Mouse (Mus musculus) intestine, postnatal 0 days (tissue): ENCODE measurements around the gene Defa20. TPM values are rescaled to one million over a fixed set of nuclear protein-coding genes. Genes with fewer than 3 reads are reported as not detected.
"Not testable (repeated sequence)": the region's sequence is repeated elsewhere in the genome, so short reads cannot be mapped to it uniquely, and the experiment has no call there.

Source experiments
- ATAC-seq: fragments of 200-750 bp; cut with Nextera tagmentation; 2 replicates; pipeline ENCODE4 v1.8.0; 2017; ENCODE audit warnings: mild to moderate bottlenecking, moderate TSS enrichment, moderate library complexity
- H3K27ac ChIP-seq: fragments of 300-500 bp; sonication (generic); 2 replicates; pipeline ENCODE4 v1.5.1; 2014; ENCODE audit warnings: mild to moderate bottlenecking, low read depth, low read length, moderate library complexity
- H3K27me3 ChIP-seq: fragments of 300-500 bp; sonication (generic); replicated peaks from 2 replicates; pipeline ENCODE4 v1.6.1; 2014; ENCODE audit warnings: low read length, mixed read lengths; ENCODE audit not compliant: control insufficient read depth, insufficient read depth
- H3K36me3 ChIP-seq: fragments of 300-500 bp; sonication (generic); 2 replicates; pipeline ENCODE4 v1.6.1; 2014; ENCODE audit warnings: mild to moderate bottlenecking, moderate library complexity; ENCODE audit not compliant: control insufficient read depth, insufficient read depth
- H3K4me1 ChIP-seq: fragments of 300-500 bp; sonication (generic); replicated peaks from 2 replicates; pipeline ENCODE4 v1.6.1; 2014; ENCODE audit warnings: antibody characterized with exemption, low read length, mixed read lengths; ENCODE audit not compliant: control insufficient read depth, insufficient read depth
- H3K4me2 ChIP-seq: fragments of 300-500 bp; sonication (generic); replicated peaks from 2 replicates; pipeline ENCODE4 v1.6.1; 2014; ENCODE audit warnings: low read depth, mild to moderate bottlenecking, moderate library complexity
- H3K4me3 ChIP-seq: fragments of 300-500 bp; sonication (generic); 2 replicates; pipeline ENCODE4 v1.5.1; 2014; ENCODE audit warnings: low read depth, low read length
- H3K9ac ChIP-seq: fragments of 300-500 bp; sonication (generic); 2 replicates; pipeline ENCODE4 v1.6.1; 2014; ENCODE audit warnings: mild to moderate bottlenecking, low read depth, low read length
- H3K9me3 ChIP-seq: fragments of 300-500 bp; sonication (generic); 2 replicates; pipeline ENCODE4 v1.6.1; 2016; ENCODE audit warnings: mixed run types; ENCODE audit not compliant: control insufficient read depth
- WGBS: fragments of 180-500 bp; shearing (Covaris S2); extraction: QIAGEN DNeasy Blood & Tissue Kit; methylation state at CpG from one replicate; pipeline ENCODE4 v1.1.7; 2014; 5-methylcytosine and 5-hydroxymethylcytosine counted together
- polyA plus RNA-seq: library from polyadenylated mRNA; unstranded; fragments of >200 nt; fragmentation: Nextera tagmentation; extraction: Ambion mirVana; gene quantifications from 2 replicates; pipeline ENCODE4 v1.2.1, GENCODE M21; 2015

The Defa20 gene
- polyA plus RNA-seq = 1.1 and 1.4 TPM in 2 replicates

DNA sequence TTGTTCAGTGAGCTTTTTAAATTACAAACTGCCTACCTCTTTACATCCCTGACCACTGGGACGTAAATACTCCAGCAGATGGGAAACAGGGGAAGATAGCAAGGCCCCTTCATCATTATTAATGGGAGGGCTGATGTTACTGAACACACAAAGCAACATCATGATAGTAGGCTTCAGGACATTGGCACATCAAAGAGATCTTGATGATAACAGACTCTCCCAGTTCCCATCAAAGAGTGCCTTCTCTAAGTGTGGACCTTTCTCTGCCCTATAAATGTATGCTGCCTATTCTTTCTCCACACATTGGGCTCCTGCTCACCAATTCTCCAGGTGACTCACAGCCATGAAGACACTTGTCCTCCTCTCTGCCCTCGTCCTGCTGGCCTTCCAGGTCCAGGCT, at the start of gene Defa20:
Gene Defa20, plus strand, starts transcription at position 301 of the 400 bp plus-strand sequence.
- H3K4me2 ChIP-seq, ATAC-seq, H3K4me1 ChIP-seq, H3K36me3 ChIP-seq, H3K27me3 ChIP-seq, H3K4me3 ChIP-seq, H3K27ac ChIP-seq, H3K9me3 ChIP-seq, H3K9ac ChIP-seq: not testable (repeated sequence)
- no CpG with 5 or more reads among the region's 2 CpGs for whole genome bisulfite sequencing

- H3K4me1 ChIP-seq, ATAC-seq, H3K36me3 ChIP-seq, H3K9ac ChIP-seq, H3K27ac ChIP-seq, H3K27me3 ChIP-seq, H3K4me3 ChIP-seq, H3K9me3 ChIP-seq, H3K4me2 ChIP-seq: not testable (repeated sequence)
- WGBS = no CpG with 5 or more reads among the region's 2 CpGs
Measured at GRCm38 (mm10) chr8:21528732-21529131, 19.7 kb downstream of the Defa20 start, which contains the start of gene Defa32. Gene Defa32, plus strand, starts transcription at chr8:21529032.

Other genes starting within 250 kb of the Defa20 start
- not detected in 2 replicates for gene Defa27, start 193.7 kb upstream of the Defa20 start, polyA plus RNA-seq
- gene Defa29, start 182.2 kb upstream of the Defa20 start, polyA plus RNA-seq = not detected in 2 replicates
- gene Defa2, start 130.7 kb upstream of the Defa20 start, polyA plus RNA-seq = 0.35 TPM in 1 of 2 replicates, not detected in the other
- not detected in 2 replicates for gene Defa33, start 117.4 kb upstream of the Defa20 start, polyA plus RNA-seq
- 2.9 TPM in 1 of 2 replicates, not detected in the other for gene Defa36, start 81.8 kb upstream of the Defa20 start, polyA plus RNA-seq
- gene Gm7849, start 52.7 kb upstream of the Defa20 start, polyA plus RNA-seq = 2.2 and 2.3 TPM in 2 replicates
- gene Defa32, start 19.8 kb downstream of the Defa20 start, polyA plus RNA-seq = not detected in 2 replicates
- 2.1 TPM in 1 of 2 replicates, not detected in the other for gene Defa37, start 56.1 kb downstream of the Defa20 start, polyA plus RNA-seq
- gene Defa28, start 73.7 kb downstream of the Defa20 start, polyA plus RNA-seq = not detected in 2 replicates
- gene Gm7861, start 85.2 kb downstream of the Defa20 start, polyA plus RNA-seq = 1.6 and 2.7 TPM in 2 replicates
- gene Defa26, start 108.9 kb downstream of the Defa20 start, polyA plus RNA-seq = 0.76 and 0.99 TPM in 2 replicates
- gene Defa17, start 146.5 kb downstream of the Defa20 start, polyA plus RNA-seq = 298 and 318 TPM in 2 replicates
- not detected in 2 replicates for gene Defa34, start 156.5 kb downstream of the Defa20 start, polyA plus RNA-seq
- gene AY761184, start 194.4 kb downstream of the Defa20 start, polyA plus RNA-seq = 0.69 and 1.0 TPM in 2 replicates
- 749 and 750 TPM in 2 replicates for gene Defa24, start 225.2 kb downstream of the Defa20 start, polyA plus RNA-seq